Mouse (Mus musculus) liver, adult 2 months (tissue): ENCODE measurements around the gene Th. TPM values are rescaled to one million over a fixed set of nuclear protein-coding genes. Genes with fewer than 3 reads are reported as not detected.

Experiments used
- DNase-seq: peaks from one replicate; pipeline ENCODE4 v3.0.0-alpha.2; 2011; ENCODE audit warnings: low read depth, low spot score; ENCODE audit errors: extremely low read depth
- H3K27ac ChIP-seq: fragments of 200-500 bp; replicated peaks from 2 replicates; pipeline ENCODE4 v1.5.1; 2012; ENCODE audit warnings: low read depth, mild to moderate bottlenecking, control low read depth, inconsistent platforms, low read length; ENCODE audit not compliant: insufficient read depth
- H3K27me3 ChIP-seq: fragments of 200-500 bp; 2 replicates; pipeline ENCODE4 v1.6.1; 2012; ENCODE audit warnings: mild to moderate bottlenecking, moderate library complexity, low read length, inconsistent platforms; ENCODE audit not compliant: control insufficient read depth, insufficient read depth
- H3K36me3 ChIP-seq: fragments of 200-500 bp; 2 replicates; pipeline ENCODE4 v1.6.1; 2012; ENCODE audit warnings: low read length, inconsistent platforms; ENCODE audit not compliant: control insufficient read depth, insufficient read depth
- H3K4me1 ChIP-seq: fragments of 200-500 bp; 2 replicates; pipeline ENCODE4 v1.6.1; 2011; ENCODE audit warnings: low read length; ENCODE audit not compliant: control insufficient read depth, insufficient read depth
- H3K4me3 ChIP-seq: fragments of 200-500 bp; 2 replicates; pipeline ENCODE4 v1.5.1; 2011; ENCODE audit warnings: low read depth, mild to moderate bottlenecking, control low read depth, low read length, moderate library complexity; ENCODE audit not compliant: insufficient read depth
- H3K79me2 ChIP-seq: fragments of 200-500 bp; 2 replicates; pipeline ENCODE4 v1.6.1; 2012; ENCODE audit warnings: inconsistent platforms, mild to moderate bottlenecking, low read length, moderate library complexity; ENCODE audit not compliant: control insufficient read depth, insufficient read depth
- H3K9ac ChIP-seq: fragments of 200-500 bp; 2 replicates; pipeline ENCODE4 v1.6.1; 2012; ENCODE audit warnings: low read depth, mild to moderate bottlenecking, control low read depth, inconsistent platforms, low read length
- CTCF ChIP-seq: fragments of 200-500 bp; IDR thresholded peaks from 2 replicates; pipeline ENCODE4 v1.5.1; 2011; ENCODE audit warnings: low read depth, low read length, control low read depth
- POLR2A ChIP-seq: fragments of 200-500 bp; IDR thresholded peaks from 2 replicates; pipeline ENCODE4 v1.6.1; 2011; ENCODE audit warnings: low read length, control low read depth; ENCODE audit not compliant: insufficient read depth; ENCODE audit errors: extremely low read depth
- WGBS: fragments of 180-500 bp; shearing (Covaris S2); methylation state at CpG from one replicate; pipeline ENCODE4 v1.1.7; 2018; 5-methylcytosine and 5-hydroxymethylcytosine counted together
- polyA plus RNA-seq: library from polyadenylated mRNA; depleted of rRNA; stranded (reverse); fragments of >200 nt; gene quantifications from 2 replicates; pipeline ENCODE4 v1.2.3, GENCODE M21; 2012
- total RNA-seq: library from RNA; depleted of rRNA; stranded (reverse); fragments of >200 nt; gene quantifications from 2 replicates; pipeline ENCODE4 v1.2.3, GENCODE M21; 2014

Th gene
- total and polyA plus RNA-seq, 2 experiments: not detected

- no peak overlapping the region for H3K4me3 ChIP-seq
- no peak for TF ChIP-seq CTCF
- H3K79me2 ChIP-seq: no peaks in the 10 kb centered on the region
- H3K36me3 ChIP-seq: no peaks in the 10 kb centered on the region
- 85% methylated on average over 2 of the region's 2 CpGs for WGBS
- no peak for DNase-seq
- no peaks in the 10 kb centered on the region for H3K4me1 ChIP-seq
- H3K9ac ChIP-seq: no peak overlapping the region
- H3K27me3 ChIP-seq: no peaks in the 10 kb centered on the region
- no peak overlapping the region for H3K27ac ChIP-seq
Observed at GRCm38 (mm10) chr7:142929516-142929915, 1.4 kb downstream of the Th start.

DNA sequence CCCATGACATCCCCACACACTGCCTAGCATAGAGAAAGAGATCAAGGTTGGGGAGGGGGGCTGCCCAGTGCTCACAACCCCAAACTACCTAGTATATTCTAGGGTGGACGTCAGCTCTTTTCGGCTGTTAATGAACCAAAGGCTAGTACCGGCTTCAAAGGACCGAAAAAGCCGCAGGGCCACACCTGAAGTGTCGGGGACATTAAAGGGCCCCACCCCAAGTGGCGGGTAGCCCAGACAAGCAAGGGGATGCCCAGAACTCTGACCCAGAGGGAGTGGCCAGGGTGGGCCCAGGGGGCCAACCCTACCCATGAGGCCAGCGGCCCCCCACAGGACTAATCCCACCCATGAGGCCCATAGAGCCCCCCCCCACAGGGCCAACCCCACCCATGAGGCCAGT lies 3.6 kb downstream of the Th start:
- no peaks in the 10 kb centered on the region for H3K79me2 ChIP-seq
- H3K4me3 ChIP-seq: no peak overlapping the region
- DNase-seq: no peak
- H3K9ac ChIP-seq: no peak overlapping the region
- no peak overlapping the region for H3K27ac ChIP-seq
- no peaks in the 10 kb centered on the region for H3K36me3 ChIP-seq
- 88% methylated on average over 8 of the region's 8 CpGs for WGBS
- no peaks in the 10 kb centered on the region for H3K4me1 ChIP-seq
- TF ChIP-seq CTCF: no peak
- TF ChIP-seq POLR2A: no peak
- H3K27me3 ChIP-seq: no peaks in the 10 kb centered on the region

- no peak overlapping the region for H3K27ac ChIP-seq
- H3K9ac ChIP-seq: no peak overlapping the region
- H3K4me1 ChIP-seq: no peaks in the 10 kb centered on the region
- H3K36me3 ChIP-seq: no peaks in the 10 kb centered on the region
- peak; percentile 24 for DNase-seq
- H3K27me3 ChIP-seq: no peaks in the 10 kb centered on the region
- H3K4me3 ChIP-seq: no peak overlapping the region
- TF ChIP-seq CTCF: peak; percentile 100
- no peak for TF ChIP-seq POLR2A
- 39% methylated on average over 8 of the region's 8 CpGs for WGBS
- H3K79me2 ChIP-seq: no peaks in the 10 kb centered on the region
Observed at GRCm38 (mm10) chr7:142918641-142919628, 12.0 kb downstream of the Th start.

DNA sequence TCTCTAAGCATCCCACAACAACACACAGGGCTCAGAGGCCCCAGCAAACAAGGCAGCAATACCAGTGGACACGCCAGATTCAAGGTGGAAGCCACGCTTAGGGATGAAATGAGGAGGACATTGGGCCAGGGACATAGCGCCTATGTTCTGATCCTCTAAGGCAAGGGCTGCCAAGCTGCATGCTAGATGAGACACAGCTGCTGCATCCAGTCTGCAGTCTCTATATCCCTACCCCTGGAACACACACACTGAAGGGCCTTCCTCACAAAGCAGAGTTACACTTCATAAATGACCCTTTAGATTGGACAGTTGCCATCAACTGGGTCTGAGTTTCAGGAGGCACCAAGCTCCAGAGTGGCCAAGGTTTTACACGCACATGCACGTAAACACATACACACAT lies 13.3 kb downstream of the Th start:
- DNase-seq: no peak
- Histone ChIP-seq H3K4me1 (no peaks in the 10 kb centered on the region), H3K27ac (no peak overlapping the region), H3K9ac (no peak overlapping the region), H3K36me3 (no peaks in the 10 kb centered on the region), H3K27me3 (no peaks in the 10 kb centered on the region), H3K4me3 (no peak overlapping the region), H3K79me2 (no peaks in the 10 kb centered on the region)
- WGBS: 86% methylated on average over 5 of the region's 5 CpGs
- TF ChIP-seq POLR2A: no peak
- TF ChIP-seq CTCF: no peak

GRCm38 (mm10) chr7:142916178-142916577 lies 14.8 kb downstream of the Th start:
- Histone ChIP-seq H3K4me1 (no peaks in the 10 kb centered on the region), H3K9ac (no peak overlapping the region), H3K27me3 (no peaks in the 10 kb centered on the region), H3K4me3 (no peak overlapping the region), H3K27ac (no peak overlapping the region), H3K36me3 (no peaks in the 10 kb centered on the region), H3K79me2 (no peaks in the 10 kb centered on the region)
- WGBS: 64% methylated on average over 8 of the region's 8 CpGs
- DNase-seq: no peak
- TF ChIP-seq CTCF (no peak), POLR2A (no peak)

DNA sequence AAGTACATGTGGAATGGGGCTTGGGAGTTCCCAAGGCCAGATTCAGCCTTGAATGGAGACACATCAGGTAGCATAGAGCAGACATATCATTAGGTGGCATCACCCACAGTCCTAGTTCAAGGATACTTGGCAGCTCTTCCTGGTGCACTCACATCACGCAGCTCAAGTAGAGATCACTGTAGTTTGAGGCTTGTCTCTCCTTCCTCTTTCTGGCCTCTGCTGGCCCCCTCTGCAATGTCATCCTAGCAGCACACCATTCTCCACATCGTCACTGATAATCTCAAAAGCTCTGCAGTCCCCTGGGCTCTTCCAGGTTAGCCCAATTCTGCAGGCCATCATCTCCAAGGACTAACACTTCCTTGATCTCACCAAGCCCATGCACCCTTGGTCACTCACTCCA lies 19.2 kb downstream of the Th start:
- H3K4me3 ChIP-seq: no peak overlapping the region
- no peak overlapping the region for H3K27ac ChIP-seq
- H3K4me1 ChIP-seq: no peaks in the 10 kb centered on the region
- H3K36me3 ChIP-seq: no peaks in the 10 kb centered on the region
- H3K9ac ChIP-seq: no peak overlapping the region
- TF ChIP-seq POLR2A: no peak
- TF ChIP-seq CTCF: no peak
- no peaks in the 10 kb centered on the region for H3K27me3 ChIP-seq
- no peak for DNase-seq
- 85% methylated on average over 2 of the region's 2 CpGs for WGBS
- H3K79me2 ChIP-seq: no peaks in the 10 kb centered on the region
